Mouse (Mus musculus): Measurements from ENCODE around the gene Crk. TPM values are rescaled to one million over a fixed set of nuclear protein-coding genes. Genes with fewer than 3 reads are reported as not detected.

The Crk gene
- polyA plus RNA-seq, 1 experiment from 2014 or later = 107 TPM

GRCm38 (mm10) chr11:75658996-75659750, 19.9 kb upstream of the Crk start:
- Histone ChIP-seq H3K4me3 (no peak overlapping the region), H3K36me3 (peaks cover 40% of the 10 kb centered on the region), H3K27ac (no peak overlapping the region), H3K27me3 (ENCODE audit: insufficient read depth, poor library complexity, severe bottlenecking) (peaks cover 30% of the 10 kb centered on the region), H3K4me1 (replicated peaks) (peaks cover 33% of the 10 kb centered on the region), H3K9me3 (no peaks in the 10 kb centered on the region)
- 86% methylated on average over 14 of the region's 14 CpGs for WGBS
- no peak for DNase-seq (ENCODE audit: low spot score)

GRCm38 (mm10) chr11:75660081-75660590, 18.9 kb upstream of the Crk start:
- Histone ChIP-seq H3K27ac (no peak overlapping the region), H3K27me3 (ENCODE audit: insufficient read depth, poor library complexity, severe bottlenecking) (peaks cover 21% of the 10 kb centered on the region), H3K36me3 (peaks cover 41% of the 10 kb centered on the region), H3K9me3 (no peaks in the 10 kb centered on the region), H3K4me3 (no peak overlapping the region), H3K4me1 (replicated peaks) (peaks cover 24% of the 10 kb centered on the region)
- DNase-seq (ENCODE audit: low spot score) = no peak
- 92% methylated on average over 12 of the region's 12 CpGs for WGBS

- Histone ChIP-seq H3K36me3 (peaks cover 52% of the 10 kb centered on the region), H3K9me3 (no peaks in the 10 kb centered on the region)
These were observed 17.9 kb upstream of the Crk start for GRCm38 (mm10) chr11:75660941-75661800.

GRCm38 (mm10) chr11:75662131-75662530, 16.9 kb upstream of the Crk start:
- H3K27ac ChIP-seq = no peak overlapping the region
- peaks cover 61% of the 10 kb centered on the region for H3K36me3 ChIP-seq
- WGBS = 91% methylated on average over 7 of the region's 7 CpGs
- no peak overlapping the region for H3K4me3 ChIP-seq
- no peaks in the 10 kb centered on the region for H3K9me3 ChIP-seq
- DNase-seq (ENCODE audit: low spot score) = no peak
- H3K4me1 ChIP-seq (replicated peaks) = peaks cover 4% of the 10 kb centered on the region
- H3K27me3 ChIP-seq (ENCODE audit: insufficient read depth, poor library complexity, severe bottlenecking) = peaks cover 5% of the 10 kb centered on the region

More at GRCm38 (mm10) chr11:75660941-75661800, 17.9 kb upstream of the Crk start:
- peaks cover 14% of the 10 kb centered on the region for H3K4me1 ChIP-seq (replicated peaks)
- no peak for DNase-seq (ENCODE audit: low spot score)
- H3K27ac ChIP-seq = no peak overlapping the region
- peaks cover 15% of the 10 kb centered on the region for H3K27me3 ChIP-seq (ENCODE audit: insufficient read depth, poor library complexity, severe bottlenecking)
- 88% methylated on average over 21 of the region's 21 CpGs for WGBS
- H3K4me3 ChIP-seq = no peak overlapping the region

GRCm38 (mm10) chr11:75666296-75666695, 12.8 kb upstream of the Crk start:
- Histone ChIP-seq H3K4me3 (no peak overlapping the region), H3K27me3 (ENCODE audit: insufficient read depth, poor library complexity, severe bottlenecking) (no peaks in the 10 kb centered on the region), H3K4me1 (replicated peaks) (no peaks in the 10 kb centered on the region), H3K36me3 (peaks cover 70% of the 10 kb centered on the region), H3K27ac (no peak overlapping the region), H3K9me3 (no peaks in the 10 kb centered on the region)
- no peak for DNase-seq (ENCODE audit: low spot score)
- 92% methylated on average over 6 of the region's 6 CpGs for WGBS

- H3K4me3 ChIP-seq = no peak overlapping the region
- H3K4me1 ChIP-seq (replicated peaks) = no peaks in the 10 kb centered on the region
- H3K27ac ChIP-seq = no peak overlapping the region
- peaks cover 78% of the 10 kb centered on the region for H3K36me3 ChIP-seq
- H3K27me3 ChIP-seq (ENCODE audit: insufficient read depth, poor library complexity, severe bottlenecking) = no peaks in the 10 kb centered on the region
- DNase-seq (ENCODE audit: low spot score) = no peak
- H3K9me3 ChIP-seq = no peaks in the 10 kb centered on the region
- 88% methylated on average over 3 of the region's 3 CpGs for WGBS
These were observed 10.4 kb upstream of the Crk start for GRCm38 (mm10) chr11:75668621-75669020.

- DNase-seq (ENCODE audit: low spot score) = no peak
- H3K9me3 ChIP-seq = no peaks in the 10 kb centered on the region
- H3K4me1 ChIP-seq (replicated peaks) = no peaks in the 10 kb centered on the region
- H3K4me3 ChIP-seq = no peak overlapping the region
- no peak overlapping the region for H3K27ac ChIP-seq
- peaks cover 80% of the 10 kb centered on the region for H3K36me3 ChIP-seq
- 86% methylated on average over 11 of the region's 11 CpGs for WGBS
- H3K27me3 ChIP-seq (ENCODE audit: insufficient read depth, poor library complexity, severe bottlenecking) = no peaks in the 10 kb centered on the region
These were observed 9.7 kb upstream of the Crk start for GRCm38 (mm10) chr11:75669176-75669852.

- H3K36me3 ChIP-seq = peaks cover 80% of the 10 kb centered on the region
- no peaks in the 10 kb centered on the region for H3K4me1 ChIP-seq (replicated peaks)
- H3K9me3 ChIP-seq = no peaks in the 10 kb centered on the region
- no peak overlapping the region for H3K4me3 ChIP-seq
- no peak for DNase-seq (ENCODE audit: low spot score)
- no peak overlapping the region for H3K27ac ChIP-seq
- no peaks in the 10 kb centered on the region for H3K27me3 ChIP-seq (ENCODE audit: insufficient read depth, poor library complexity, severe bottlenecking)
- 93% methylated on average over 12 of the region's 12 CpGs for WGBS
These were observed 9.2 kb upstream of the Crk start for GRCm38 (mm10) chr11:75669853-75670200.

GRCm38 (mm10) chr11:75671426-75672180, 7.5 kb upstream of the Crk start:
- H3K4me3 ChIP-seq = no peak overlapping the region
- no peaks in the 10 kb centered on the region for H3K4me1 ChIP-seq (replicated peaks)
- no peak overlapping the region for H3K27ac ChIP-seq
- 88% methylated on average over 22 of the region's 22 CpGs for WGBS
- no peaks in the 10 kb centered on the region for H3K27me3 ChIP-seq (ENCODE audit: insufficient read depth, poor library complexity, severe bottlenecking)
- peaks cover 64% of the 10 kb centered on the region for H3K36me3 ChIP-seq
- no peak for DNase-seq (ENCODE audit: low spot score)
- H3K9me3 ChIP-seq = no peaks in the 10 kb centered on the region

GRCm38 (mm10) chr11:75673411-75673810, 5.6 kb upstream of the Crk start:
- DNase-seq (ENCODE audit: low spot score) = no peak
- WGBS = 90% methylated on average over 5 of the region's 5 CpGs

DNA sequence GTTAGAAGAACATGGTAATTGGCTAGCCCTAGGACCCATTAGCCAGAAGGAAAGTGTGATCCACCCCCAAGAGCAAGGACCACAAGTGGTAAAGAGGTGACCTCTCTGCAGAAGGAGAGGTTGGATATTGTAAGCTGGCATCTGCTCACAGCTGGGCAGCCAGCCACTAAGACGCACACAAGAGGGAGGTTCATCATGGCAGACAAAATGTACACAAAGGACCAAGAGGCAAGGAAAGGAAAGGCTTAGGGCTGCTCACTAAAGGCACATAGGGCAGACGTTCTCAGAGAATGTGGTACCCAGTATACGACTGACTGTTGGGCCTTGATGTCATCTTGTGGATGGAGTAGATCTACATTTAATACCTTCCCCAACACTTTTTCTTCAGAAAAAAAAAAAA, 4.2 kb upstream of the Crk start:
- Histone ChIP-seq H3K4me1 (replicated peaks) (peaks cover 5% of the 10 kb centered on the region; the same call in 1 of the 2 replicates), H3K27me3 (ENCODE audit: insufficient read depth, poor library complexity, severe bottlenecking) (no peaks in the 10 kb centered on the region), H3K27ac (no peak overlapping the region), H3K9me3 (no peaks in the 10 kb centered on the region), H3K36me3 (peaks cover 40% of the 10 kb centered on the region), H3K4me3 (no peak overlapping the region)
- 84% methylated on average over 3 of the region's 3 CpGs for WGBS
- DNase-seq (ENCODE audit: low spot score) = no peak

More at GRCm38 (mm10) chr11:75673411-75673810, 5.6 kb upstream of the Crk start:
- H3K4me1 ChIP-seq (replicated peaks) = peaks cover under 1% of the 10 kb centered on the region; the same call in 1 of the 2 replicates
- H3K36me3 ChIP-seq = peaks cover 54% of the 10 kb centered on the region
- no peak overlapping the region for H3K4me3 ChIP-seq
- no peak overlapping the region for H3K27ac ChIP-seq
- no peaks in the 10 kb centered on the region for H3K9me3 ChIP-seq
- H3K27me3 ChIP-seq (ENCODE audit: insufficient read depth, poor library complexity, severe bottlenecking) = no peaks in the 10 kb centered on the region

Data from hindbrain, embryonic 10.5 days (tissue).